Mouse (Mus musculus): ENCODE data around the gene Foxc2. TPM values are rescaled to one million over a fixed set of nuclear protein-coding genes. Genes with fewer than 3 reads are reported as not detected.

The Foxc2 gene
- polyA plus RNA-seq, 1 experiment from 2014 or later = 3.3 TPM

DNA sequence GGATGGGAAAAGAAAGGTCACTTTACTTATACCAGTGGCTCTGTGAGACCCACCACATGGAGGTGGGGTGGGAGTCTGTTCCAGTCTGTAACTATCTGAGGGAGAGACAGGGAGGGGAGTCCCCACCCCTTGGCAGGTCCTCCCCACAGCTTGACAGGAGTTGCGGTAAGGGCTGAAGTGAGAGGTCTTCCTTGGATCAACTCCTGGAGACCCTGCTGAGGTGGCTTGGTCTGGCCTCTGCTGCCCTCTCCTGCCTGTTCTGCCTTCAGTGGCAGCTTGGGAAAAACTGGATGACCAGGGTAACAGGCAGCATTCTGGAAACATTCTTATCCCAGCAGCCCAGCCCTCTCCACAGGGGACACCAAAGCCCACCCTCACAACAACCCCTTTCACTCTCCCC is 25.3 kb upstream of the Foxc2 start:
- Histone ChIP-seq H3K4me3 (no peak overlapping the region), H3K27me3 (ENCODE audit: low read depth, poor library complexity, severe bottlenecking) (peaks cover 88% of the 10 kb centered on the region), H3K9me3 (replicated peaks) (no peaks in the 10 kb centered on the region), H3K36me3 (no peaks in the 10 kb centered on the region), H3K27ac (no peak overlapping the region), H3K4me1 (peaks cover 33% of the 10 kb centered on the region)
- peak; percentile 57 for DNase-seq (ENCODE audit: low spot score)
- WGBS = 9% methylated on average over 1 of the region's 1 CpGs

DNA sequence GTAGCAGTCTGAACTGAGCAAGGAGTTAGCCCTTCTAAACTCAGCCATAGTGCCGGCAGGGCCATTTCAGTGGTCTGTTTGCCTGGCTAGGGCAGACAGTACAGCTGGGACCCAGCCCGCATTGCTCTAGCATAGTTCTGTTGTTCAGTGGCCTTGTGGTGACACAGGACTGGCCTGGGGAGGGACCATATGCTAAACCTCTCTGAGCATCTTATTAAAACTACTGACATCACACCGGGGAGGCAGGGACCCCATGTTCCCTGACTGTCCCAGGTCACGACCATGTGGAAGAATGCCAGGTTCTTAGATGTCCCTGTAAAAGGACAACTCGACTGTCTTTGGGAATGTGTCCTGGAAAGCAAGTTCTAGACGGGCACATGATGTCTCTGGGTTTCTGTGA is 23.8 kb upstream of the Foxc2 start:
- Histone ChIP-seq H3K4me1 (peaks cover 33% of the 10 kb centered on the region), H3K9me3 (replicated peaks) (no peaks in the 10 kb centered on the region), H3K4me3 (no peak overlapping the region), H3K27me3 (ENCODE audit: low read depth, poor library complexity, severe bottlenecking) (peaks cover 74% of the 10 kb centered on the region), H3K36me3 (peaks cover 3% of the 10 kb centered on the region), H3K27ac (no peak overlapping the region)
- 31% methylated on average over 6 of the region's 6 CpGs for WGBS
- DNase-seq (ENCODE audit: low spot score) = no peak

DNA sequence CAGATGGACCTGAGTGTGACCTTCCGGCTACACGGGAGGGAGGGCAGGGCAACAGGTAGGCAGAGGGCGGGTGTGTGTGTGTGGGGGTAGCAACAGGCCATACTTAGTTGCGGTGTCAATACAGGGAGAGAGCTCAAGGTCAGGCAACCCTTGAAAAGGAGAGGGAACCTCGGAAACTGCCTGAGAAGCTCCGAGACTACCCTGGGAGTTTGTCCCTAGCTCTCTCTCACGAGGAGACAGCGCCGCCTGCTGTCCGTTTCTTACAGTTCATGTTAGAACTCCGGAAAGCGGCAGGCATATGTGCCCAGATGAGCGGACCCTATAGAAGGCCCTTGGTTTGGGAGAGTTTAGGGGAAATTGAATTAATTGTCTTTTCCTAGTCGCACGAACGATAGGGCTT is 23.3 kb upstream of the Foxc2 start:
- peaks cover 8% of the 10 kb centered on the region for H3K36me3 ChIP-seq
- H3K4me3 ChIP-seq = no peak overlapping the region
- H3K27me3 ChIP-seq (ENCODE audit: low read depth, poor library complexity, severe bottlenecking) = peaks cover 69% of the 10 kb centered on the region
- H3K9me3 ChIP-seq (replicated peaks) = no peaks in the 10 kb centered on the region
- DNase-seq (ENCODE audit: low spot score) = peak; percentile 95
- H3K4me1 ChIP-seq = peaks cover 33% of the 10 kb centered on the region
- WGBS = 2% methylated on average over 16 of the region's 16 CpGs
- H3K27ac ChIP-seq = no peak overlapping the region

DNA sequence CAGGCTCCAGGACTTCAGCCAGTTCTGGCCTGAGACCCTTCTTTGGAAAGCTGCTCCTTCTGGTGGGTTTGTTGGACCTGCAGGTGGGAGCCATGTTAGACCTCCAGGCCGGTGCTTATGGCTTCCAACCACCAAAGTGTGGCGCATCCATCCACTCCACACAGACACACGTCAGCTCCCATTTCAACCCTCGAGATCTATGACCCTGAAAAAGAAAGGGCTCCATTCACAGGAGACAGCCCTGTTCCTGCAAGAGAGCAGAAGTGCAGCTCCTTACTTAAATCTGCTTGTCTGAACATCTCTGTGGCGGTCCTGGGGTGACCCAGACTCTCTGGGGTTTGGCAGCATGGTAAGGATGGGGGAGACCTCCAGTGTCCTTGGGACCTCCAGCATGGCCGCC is 22.5 kb upstream of the Foxc2 start:
- Histone ChIP-seq H3K36me3 (peaks cover 17% of the 10 kb centered on the region), H3K9me3 (replicated peaks) (no peaks in the 10 kb centered on the region), H3K4me1 (peaks cover 33% of the 10 kb centered on the region), H3K27me3 (ENCODE audit: low read depth, poor library complexity, severe bottlenecking) (peaks cover 60% of the 10 kb centered on the region), H3K4me3 (no peak overlapping the region), H3K27ac (no peak overlapping the region)
- no peak for DNase-seq (ENCODE audit: low spot score)
- 80% methylated on average over 6 of the region's 6 CpGs for WGBS

DNA sequence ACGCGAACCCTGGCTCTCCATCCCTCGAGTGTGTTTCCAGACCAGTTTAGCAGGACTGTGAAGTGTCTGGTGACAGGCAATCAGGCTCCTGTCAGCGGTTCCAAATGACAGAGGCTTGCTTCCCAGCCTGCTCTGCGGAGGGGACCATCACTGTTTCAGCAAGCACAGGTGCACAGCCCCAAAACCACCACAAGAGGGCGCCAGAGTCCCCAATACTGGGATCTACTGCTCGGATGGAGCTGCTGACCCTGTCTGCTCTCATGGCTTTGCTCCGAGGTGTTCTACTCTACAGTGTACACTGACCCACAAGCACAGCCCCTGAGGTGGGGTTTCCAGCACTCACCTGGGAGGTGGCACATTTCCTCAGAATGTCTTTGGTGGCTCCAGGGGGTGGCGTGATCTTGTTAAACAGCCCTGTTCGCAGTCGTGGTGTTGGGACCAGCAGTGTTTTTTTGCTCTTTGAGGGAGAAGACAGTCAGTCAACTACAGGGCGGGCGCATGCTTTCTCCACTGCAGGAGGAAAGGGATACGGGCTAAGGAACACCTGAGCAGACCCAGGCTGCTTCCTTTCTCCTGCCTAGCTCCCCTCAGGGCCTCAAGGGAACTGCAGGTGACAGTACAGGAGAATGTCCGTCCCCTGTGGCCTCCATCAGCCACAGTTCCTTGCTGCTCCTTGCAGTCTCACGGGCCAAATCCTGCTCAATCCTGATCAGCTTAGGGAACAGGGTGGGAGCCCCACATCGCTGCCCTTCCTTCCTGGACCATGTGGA is 11.7 kb upstream of the Foxc2 start:
- no peaks in the 10 kb centered on the region for H3K27me3 ChIP-seq (ENCODE audit: low read depth, poor library complexity, severe bottlenecking)
- no peak overlapping the region for H3K27ac ChIP-seq
- H3K4me3 ChIP-seq = no peak overlapping the region
- H3K9me3 ChIP-seq (replicated peaks) = no peaks in the 10 kb centered on the region
- DNase-seq (ENCODE audit: low spot score) = peak; percentile 94
- WGBS = 50% methylated on average over 17 of the region's 17 CpGs
- H3K36me3 ChIP-seq = peaks cover 73% of the 10 kb centered on the region
- peaks cover 32% of the 10 kb centered on the region for H3K4me1 ChIP-seq

DNA sequence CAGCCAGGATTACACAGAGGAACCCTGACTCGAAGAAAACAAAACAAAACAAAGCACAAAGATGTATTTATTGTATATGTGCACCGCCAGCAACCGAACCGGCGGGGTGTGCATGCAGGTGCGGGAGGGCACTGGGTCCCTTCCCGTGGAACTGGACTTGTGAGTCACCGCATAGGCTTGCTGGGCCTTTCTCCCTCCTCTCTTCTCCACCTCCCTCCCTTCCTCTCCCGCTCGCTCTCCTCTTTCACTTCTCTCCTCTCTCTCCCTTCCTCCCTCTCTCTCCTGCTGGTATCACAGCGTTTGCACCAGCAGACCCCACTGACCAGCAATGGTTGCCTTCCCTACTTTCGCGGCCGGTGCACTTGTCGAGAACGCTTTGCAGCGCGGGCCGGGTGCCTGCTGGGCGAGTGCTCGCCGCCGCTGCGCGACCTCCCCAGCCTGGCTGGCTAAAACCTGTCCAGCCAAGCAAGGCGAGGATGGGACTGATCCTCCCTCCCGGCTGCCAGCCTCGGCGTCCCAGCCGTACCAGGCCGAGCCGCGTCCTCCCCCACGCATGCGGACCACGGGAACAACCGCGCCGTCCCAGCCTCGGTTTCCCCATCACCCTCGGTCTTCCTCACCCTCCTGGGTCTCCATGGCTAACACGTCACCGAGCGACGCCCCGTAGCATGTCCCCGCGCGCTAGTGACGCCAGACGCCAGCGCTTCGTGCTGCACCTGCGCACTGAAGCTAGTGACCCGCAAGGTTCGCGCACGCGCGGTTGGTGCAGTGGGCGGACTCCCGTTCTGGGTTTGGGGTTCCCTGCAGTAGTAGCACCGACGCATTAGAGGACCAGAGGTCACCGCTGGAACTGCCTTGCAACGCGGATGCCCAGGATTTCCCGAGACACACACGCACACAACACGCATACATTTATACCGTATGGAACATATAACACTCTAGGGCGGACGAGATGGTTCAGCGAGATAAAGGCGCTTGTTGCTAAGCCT is 8.0 kb upstream of the Foxc2 start, which contains the start of gene Mthfsd:
TSS of gene Mthfsd (minus strand) at position 725 of the 989 bp plus-strand sequence.
- Histone ChIP-seq H3K27ac (peak within 1 kb of the TSS; percentile 93), H3K4me1 (peaks cover 32% of the 10 kb centered on the region), H3K4me3 (peak within 1 kb of the TSS; percentile 98), H3K27me3 (ENCODE audit: low read depth, poor library complexity, severe bottlenecking) (peaks cover 29% of the 10 kb centered on the region), H3K36me3 (peaks cover 35% of the 10 kb centered on the region), H3K9me3 (replicated peaks) (no peaks in the 10 kb centered on the region)
- DNase-seq (ENCODE audit: low spot score) = peak; percentile 99
- WGBS = 2% methylated on average over 75 of the region's 75 CpGs

DNA sequence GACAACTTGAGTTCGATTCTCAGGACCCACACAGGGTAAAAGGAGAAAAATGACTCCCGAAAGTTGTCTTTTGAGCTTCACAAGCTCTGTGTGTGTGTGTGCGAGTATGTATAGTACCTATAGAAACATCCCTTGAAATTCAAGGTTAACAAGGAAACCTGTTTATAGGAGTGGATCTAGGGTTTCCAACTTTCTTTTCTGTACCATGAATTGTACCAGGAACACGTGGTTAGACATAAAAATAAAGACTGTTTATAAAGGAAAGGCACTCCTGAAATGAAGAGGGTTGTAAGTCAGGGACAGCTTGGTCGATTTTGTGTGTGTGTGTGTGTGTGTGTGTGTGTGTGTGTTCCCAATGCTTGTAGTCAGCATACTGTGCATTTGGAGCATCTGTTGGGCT is 7.3 kb upstream of the Foxc2 start:
- Histone ChIP-seq H3K27me3 (ENCODE audit: low read depth, poor library complexity, severe bottlenecking) (peaks cover 36% of the 10 kb centered on the region), H3K4me3 (peak overlapping the region; percentile 98), H3K36me3 (peaks cover 28% of the 10 kb centered on the region), H3K9me3 (replicated peaks) (no peaks in the 10 kb centered on the region), H3K4me1 (peaks cover 38% of the 10 kb centered on the region), H3K27ac (peak overlapping the region; percentile 93)
- DNase-seq (ENCODE audit: low spot score) = no peak
- WGBS = 13% methylated on average over 5 of the region's 5 CpGs

DNA sequence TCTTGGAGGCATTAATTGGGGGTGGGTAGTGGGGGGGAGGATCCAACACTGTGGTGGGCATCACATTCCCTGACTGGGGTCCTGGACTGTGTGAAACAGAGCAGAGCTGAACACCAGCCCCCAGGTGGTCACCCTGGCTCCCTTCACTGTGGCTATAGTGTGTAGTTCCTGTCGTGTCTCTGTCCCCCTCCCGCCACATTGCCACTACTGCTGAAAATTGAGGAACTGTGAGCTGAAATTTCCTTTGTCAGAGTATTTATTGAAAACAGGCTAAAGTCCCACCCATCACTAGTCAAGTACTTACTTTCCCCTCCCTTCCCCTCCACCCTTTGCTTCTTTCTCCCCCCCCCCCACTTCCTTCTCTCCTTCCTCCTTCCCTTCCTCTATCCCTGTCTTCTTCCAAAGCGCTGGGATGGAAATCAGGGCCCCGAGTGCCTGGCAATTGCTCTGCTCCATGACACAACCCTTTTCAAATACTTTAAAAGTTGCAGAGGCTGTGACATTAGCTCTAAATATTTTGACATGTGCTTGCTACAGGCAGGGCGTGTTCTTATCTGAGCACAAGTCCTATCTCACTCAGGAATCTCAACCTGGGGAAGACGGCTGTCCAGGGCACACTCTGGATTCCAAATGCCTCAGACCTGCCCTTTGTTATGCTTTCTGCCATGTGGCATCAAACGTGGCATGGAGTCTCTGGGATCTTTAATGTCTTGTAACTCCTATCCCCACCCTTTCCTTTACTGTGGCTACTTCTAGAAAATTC is 4.6 kb upstream of the Foxc2 start:
- Histone ChIP-seq H3K27me3 (ENCODE audit: low read depth, poor library complexity, severe bottlenecking) (peaks cover 60% of the 10 kb centered on the region), H3K36me3 (peaks cover 3% of the 10 kb centered on the region), H3K4me1 (peaks cover 53% of the 10 kb centered on the region), H3K27ac (no peak overlapping the region), H3K9me3 (replicated peaks) (no peaks in the 10 kb centered on the region), H3K4me3 (no peak overlapping the region)
- DNase-seq (ENCODE audit: low spot score) = no peak
- 57% methylated on average over 7 of the region's 7 CpGs for WGBS

DNA sequence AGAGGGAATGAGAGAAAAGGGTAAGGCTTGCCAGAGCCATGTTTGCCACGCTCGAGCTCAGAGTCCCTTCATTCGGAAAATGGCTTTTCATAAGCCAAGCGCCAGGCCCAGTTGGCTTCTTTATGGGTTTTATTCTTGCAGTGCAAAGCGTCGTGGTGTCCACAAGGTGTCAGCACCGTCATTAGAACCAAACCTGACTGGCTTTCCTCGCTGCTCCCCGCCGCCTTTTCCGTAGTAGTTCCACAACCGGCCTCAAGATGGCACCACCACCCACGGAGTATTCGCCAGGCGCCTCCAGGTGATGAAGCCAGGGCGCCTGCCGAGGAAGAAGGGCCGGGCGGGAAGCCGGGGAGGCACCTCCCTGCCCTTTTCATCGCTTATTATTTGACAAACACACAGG is 2.7 kb upstream of the Foxc2 start:
- Histone ChIP-seq H3K9me3 (replicated peaks) (no peaks in the 10 kb centered on the region), H3K27me3 (ENCODE audit: low read depth, poor library complexity, severe bottlenecking) (peaks cover 80% of the 10 kb centered on the region), H3K4me3 (peak overlapping the region; percentile 23; the same call in 1 of the 2 replicates), H3K27ac (no peak overlapping the region), H3K36me3 (no peaks in the 10 kb centered on the region), H3K4me1 (peaks cover 53% of the 10 kb centered on the region)
- DNase-seq (ENCODE audit: low spot score) = peak; percentile 99
- WGBS = 2% methylated on average over 21 of the region's 21 CpGs

DNA sequence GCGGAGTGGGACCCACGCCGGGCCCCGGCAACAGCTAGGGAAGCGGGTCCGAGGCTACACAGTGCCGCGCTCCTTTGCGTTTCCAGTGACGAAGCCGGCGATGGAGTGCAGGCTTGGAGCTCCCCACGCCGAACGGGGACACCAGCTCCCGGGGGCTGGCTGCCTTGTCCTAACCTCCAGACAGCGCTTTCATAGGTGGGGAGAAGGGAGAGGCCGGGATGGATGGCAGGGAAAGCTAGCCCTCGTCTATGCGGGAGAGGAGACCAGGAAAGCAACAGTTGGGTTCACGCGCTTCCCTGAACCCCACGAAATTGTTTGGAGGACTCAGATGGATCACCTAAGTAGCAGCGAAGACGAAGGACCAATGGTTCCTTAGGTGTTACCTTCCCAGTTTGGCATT is 835 bp upstream of the Foxc2 start:
- Histone ChIP-seq H3K27me3 (ENCODE audit: low read depth, poor library complexity, severe bottlenecking) (peaks cover 95% of the 10 kb centered on the region), H3K4me3 (peak overlapping the region; percentile 29), H3K36me3 (no peaks in the 10 kb centered on the region), H3K4me1 (peaks cover 52% of the 10 kb centered on the region), H3K9me3 (replicated peaks) (no peaks in the 10 kb centered on the region), H3K27ac (peak overlapping the region; percentile 71)
- under 1% methylated on average over 25 of the region's 25 CpGs for WGBS
- DNase-seq (ENCODE audit: low spot score) = peak; percentile 66

DNA sequence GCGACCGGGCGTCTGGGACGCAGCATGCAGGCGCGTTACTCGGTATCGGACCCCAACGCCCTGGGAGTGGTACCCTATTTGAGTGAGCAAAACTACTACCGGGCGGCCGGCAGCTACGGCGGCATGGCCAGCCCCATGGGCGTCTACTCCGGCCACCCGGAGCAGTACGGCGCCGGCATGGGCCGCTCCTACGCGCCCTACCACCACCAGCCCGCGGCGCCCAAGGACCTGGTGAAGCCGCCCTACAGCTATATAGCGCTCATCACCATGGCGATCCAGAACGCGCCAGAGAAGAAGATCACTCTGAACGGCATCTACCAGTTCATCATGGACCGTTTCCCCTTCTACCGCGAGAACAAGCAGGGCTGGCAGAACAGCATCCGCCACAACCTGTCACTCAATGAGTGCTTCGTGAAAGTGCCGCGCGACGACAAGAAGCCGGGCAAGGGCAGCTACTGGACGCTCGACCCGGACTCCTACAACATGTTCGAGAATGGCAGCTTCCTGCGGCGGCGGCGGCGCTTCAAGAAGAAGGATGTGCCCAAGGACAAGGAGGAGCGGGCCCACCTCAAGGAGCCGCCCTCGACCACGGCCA is 717 bp downstream of the Foxc2 start:
- H3K4me3 ChIP-seq = peak overlapping the region; percentile 59
- DNase-seq (ENCODE audit: low spot score) = peak; percentile 74
- H3K27me3 ChIP-seq (ENCODE audit: low read depth, poor library complexity, severe bottlenecking) = peaks cover 97% of the 10 kb centered on the region
- WGBS = under 1% methylated on average over 55 of the region's 55 CpGs
- H3K27ac ChIP-seq = peak overlapping the region; percentile 78
- no peaks in the 10 kb centered on the region for H3K9me3 ChIP-seq (replicated peaks)
- peaks cover 64% of the 10 kb centered on the region for H3K4me1 ChIP-seq
- H3K36me3 ChIP-seq = no peaks in the 10 kb centered on the region

DNA sequence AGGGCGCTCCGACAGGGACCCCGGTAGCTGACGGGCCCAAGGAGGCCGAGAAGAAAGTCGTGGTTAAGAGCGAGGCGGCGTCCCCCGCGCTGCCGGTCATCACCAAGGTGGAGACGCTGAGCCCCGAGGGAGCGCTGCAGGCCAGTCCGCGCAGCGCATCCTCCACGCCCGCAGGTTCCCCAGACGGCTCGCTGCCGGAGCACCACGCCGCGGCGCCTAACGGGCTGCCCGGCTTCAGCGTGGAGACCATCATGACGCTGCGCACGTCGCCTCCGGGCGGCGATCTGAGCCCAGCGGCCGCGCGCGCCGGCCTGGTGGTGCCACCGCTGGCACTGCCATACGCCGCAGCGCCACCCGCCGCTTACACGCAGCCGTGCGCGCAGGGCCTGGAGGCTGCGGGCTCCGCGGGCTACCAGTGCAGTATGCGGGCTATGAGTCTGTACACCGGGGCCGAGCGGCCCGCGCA is 1.2 kb downstream of the Foxc2 start:
- Histone ChIP-seq H3K27me3 (ENCODE audit: low read depth, poor library complexity, severe bottlenecking) (peaks cover 97% of the 10 kb centered on the region), H3K27ac (peak overlapping the region; percentile 78), H3K4me1 (peaks cover 64% of the 10 kb centered on the region), H3K4me3 (peak overlapping the region; percentile 59), H3K36me3 (no peaks in the 10 kb centered on the region), H3K9me3 (replicated peaks) (no peaks in the 10 kb centered on the region)
- DNase-seq (ENCODE audit: low spot score) = peak; percentile 72
- under 1% methylated on average over 62 of the region's 62 CpGs for WGBS
